Mouse (Mus musculus) gastrocnemius, postnatal 14 days (tissue): ENCODE results near the gene Hoxa3. TPM values are rescaled to one million over a fixed set of nuclear protein-coding genes. Genes with fewer than 3 reads are reported as not detected.

Experiments used
- DNase-seq: peaks from one replicate; pipeline ENCODE4 v3.0.0; 2021; ENCODE audit warnings: mixed read lengths
- intact Hi-C: fragments of 180-260 bp; cut with DNase I; formaldehyde crosslinking; loops from one replicate; pipeline ENCODE4 v1.15.1; 2025; ENCODE audit warnings: low total_unique reads
- total RNA-seq, 2 experiments: library from RNA; stranded (reverse); gene quantifications; 2 replicates each; pipeline ENCODE4 v1.2.3; 2021

Hoxa3 gene
- total RNA-seq, 2 experiments from 2014 or later, result 2.4 to 3.1 TPM

- intact Hi-C loops, result no loop called here
- no peak for DNase-seq
These were observed 35.7 kb upstream of the Hoxa3 start for GRCm38 (mm10) chr6:52248638-52249414.

GRCm38 (mm10) chr6:52247766-52248637, 34.9 kb upstream of the Hoxa3 start:
- intact Hi-C loops, result no loop called here
- DNase-seq, result peak; percentile 4

- no peak for DNase-seq
- intact Hi-C loops, result no loop called here
These were observed 33.8 kb upstream of the Hoxa3 start for GRCm38 (mm10) chr6:52246916-52247315.

GRCm38 (mm10) chr6:52246403-52246803, 33.3 kb upstream of the Hoxa3 start:
- no peak for DNase-seq
- intact Hi-C loops, result no loop called here

- intact Hi-C loops, result no loop called here
- DNase-seq, result no peak
These were observed 32.6 kb upstream of the Hoxa3 start, which contains the start of gene Hoxa11 for GRCm38 (mm10) chr6:52245757-52246142. Gene Hoxa11, minus strand, starts transcription at chr6:52245810.

GRCm38 (mm10) chr6:52245040-52245756, 32.1 kb upstream of the Hoxa3 start:
- DNase-seq, result no peak
- intact Hi-C loops, result no loop called here

GRCm38 (mm10) chr6:52244471-52245039, 31.4 kb upstream of the Hoxa3 start:
- DNase-seq, result no peak
- intact Hi-C loops, result no loop called here

GRCm38 (mm10) chr6:52243681-52244121, 30.6 kb upstream of the Hoxa3 start:
- DNase-seq, result no peak
- intact Hi-C loops, result no loop called here

- intact Hi-C loops, result no loop called here
- no peak for DNase-seq
These were observed 29.7 kb upstream of the Hoxa3 start for GRCm38 (mm10) chr6:52242801-52243332.

GRCm38 (mm10) chr6:52241001-52241621, 28.0 kb upstream of the Hoxa3 start:
- intact Hi-C loops, result no loop called here
- no peak for DNase-seq

GRCm38 (mm10) chr6:52240389-52241000, 27.4 kb upstream of the Hoxa3 start, which contains the start of gene Hoxa10:
Gene Hoxa10, minus strand, starts transcription at chr6:52240854.
- intact Hi-C loops, result no loop called here
- DNase-seq, result peak; percentile 93

- no peak for DNase-seq
- intact Hi-C loops, result no loop called here
These were observed 26.7 kb upstream of the Hoxa3 start for GRCm38 (mm10) chr6:52239625-52240388.

- intact Hi-C loops, result no loop called here
- no peak for DNase-seq
These were observed 25.8 kb upstream of the Hoxa3 start for GRCm38 (mm10) chr6:52238976-52239375.

GRCm38 (mm10) chr6:52238155-52238545, 25.0 kb upstream of the Hoxa3 start:
- DNase-seq, result no peak
- intact Hi-C loops, result no loop called here

- intact Hi-C loops, result no loop called here
- DNase-seq, result no peak
These were observed 24.4 kb upstream of the Hoxa3 start for GRCm38 (mm10) chr6:52237346-52238154.

- intact Hi-C loops, result no loop called here
- no peak for DNase-seq
These were observed 23.7 kb upstream of the Hoxa3 start for GRCm38 (mm10) chr6:52236806-52237205.

GRCm38 (mm10) chr6:52235866-52236265, 22.7 kb upstream of the Hoxa3 start:
- no peak for DNase-seq
- intact Hi-C loops, result no loop called here
